8 mouse cellular contexts compared by ENCODE assay signal in genomic region chr14:34615082-34615481, GRCm38 (mm10). TPM values are rescaled to one million over a fixed set of nuclear protein-coding genes. Genes with fewer than 3 reads are reported as not detected.
A peak's percentile ranks its signal among the peaks of the same experiment; 100 is the strongest.
DNase-seq lines count a peak whose midpoint lies in the region; ATAC-seq lines count a peak whose summit lies in the region.

No protein-coding gene starts in this region.

- H3K4me1 ChIP-seq in hindbrain, embryonic 11.5 days (replicated peaks; ENCODE audit: control insufficient read depth, insufficient read depth, low read length) = 0 out of 2 replicates have a peak, but pooled peaks cover 4% of the 10 kb centered on the region
- H3K4me1 ChIP-seq in liver, embryonic 13.5 days (replicated peaks) = peaks cover 22% of the 10 kb centered on the region
- H3K4me1 ChIP-seq in neural tube, embryonic 15.5 days = peaks cover 9% of the 10 kb centered on the region

- H3K27me3 ChIP-seq in hindbrain, embryonic 11.5 days (ENCODE audit: control insufficient read depth, insufficient read depth, low read length) = peaks cover 12% of the 10 kb centered on the region; the same call in 1 of the 2 replicates
- no peaks in the 10 kb centered on the region for H3K27me3 ChIP-seq in liver, embryonic 13.5 days
- H3K27me3 ChIP-seq in neural tube, embryonic 15.5 days (replicated peaks) = peaks cover 20% of the 10 kb centered on the region

- no peaks in the 10 kb centered on the region for H3K36me3 ChIP-seq in hindbrain, embryonic 11.5 days (ENCODE audit: control insufficient read depth, insufficient read depth, low read length)
- no peaks in the 10 kb centered on the region for H3K36me3 ChIP-seq in liver, embryonic 13.5 days
- no peaks in the 10 kb centered on the region for H3K36me3 ChIP-seq in neural tube, embryonic 15.5 days

- no peak overlapping the region for H3K27ac ChIP-seq in hindbrain, embryonic 11.5 days (ENCODE audit: low read depth, low read length)
- no peak overlapping the region for H3K27ac ChIP-seq in liver, embryonic 13.5 days
- no peak overlapping the region for H3K27ac ChIP-seq in neural tube, embryonic 15.5 days (replicated peaks)

- no peaks in the 10 kb centered on the region for H3K9me3 ChIP-seq in hindbrain, embryonic 11.5 days (ENCODE audit: control insufficient read depth, low read length)
- H3K9me3 ChIP-seq in liver, embryonic 13.5 days (replicated peaks) = no peaks in the 10 kb centered on the region
- H3K9me3 ChIP-seq in neural tube, embryonic 15.5 days (replicated peaks) = no peaks in the 10 kb centered on the region

- no peak for ATAC-seq in hindbrain, embryonic 11.5 days (ENCODE audit: low FRiP score)
- peak; percentile 59 for ATAC-seq in liver, embryonic 13.5 days (ENCODE audit: low read depth)
- ATAC-seq in neural tube, embryonic 15.5 days (ENCODE audit: low FRiP score) = no peak

- peak overlapping the region; percentile 29 for H3K4me2 ChIP-seq in hindbrain, embryonic 11.5 days (replicated peaks; ENCODE audit: low read depth, low read length)
- peak overlapping the region; percentile 68 for H3K4me2 ChIP-seq in liver, embryonic 13.5 days
- H3K4me2 ChIP-seq in neural tube, embryonic 15.5 days = peak overlapping the region; percentile 50

- intact Hi-C loops in left cerebral cortex, postnatal 25 days (cut with DNase I) = loop anchor here (5.0 kb wide), 1 partner anchor 57 kb away; the partner anchor contains the start of gene Wapl

- no peak overlapping the region for H3K4me3 ChIP-seq in hindbrain, embryonic 11.5 days (ENCODE audit: low read depth, low read length)
- H3K4me3 ChIP-seq in liver, embryonic 13.5 days (replicated peaks) = peak overlapping the region; percentile 48
- H3K4me3 ChIP-seq in neural tube, embryonic 15.5 days (replicated peaks) = peak overlapping the region; percentile 19; the same call in 1 of the 2 replicates

- no peak overlapping the region for H3K9ac ChIP-seq in hindbrain, embryonic 11.5 days (ENCODE audit: low read depth, low read length)
- peak overlapping the region; percentile 52 for H3K9ac ChIP-seq in liver, embryonic 13.5 days
- H3K9ac ChIP-seq in neural tube, embryonic 15.5 days (replicated peaks) = no peak overlapping the region

- WGBS in hindbrain, embryonic 11.5 days = 1% methylated on average over 13 of the region's 13 CpGs
- 2% methylated on average over 13 of the region's 13 CpGs for WGBS in liver, embryonic 13.5 days (ENCODE audit: insufficient replicate concordance)
- WGBS in neural tube, embryonic 15.5 days = 4% methylated on average over 13 of the region's 13 CpGs

- DNase-seq in lung, adult 18-20 months = peak; percentile 26 to 60
- DNase-seq in lung, postnatal 14 days = no peak
- DNase-seq in hindbrain, embryonic 11.5 days (ENCODE audit: low spot score) = peak; percentile 36
- no peak for DNase-seq in liver, embryonic 13.5 days
- no peak for DNase-seq in left cerebral cortex, postnatal 25 days (ENCODE audit: low spot score in 2 of 2)
- DNase-seq in spleen, adult 12 weeks (ENCODE audit: low spot score) = no peak
- DNase-seq in heart, postnatal 4 days = no peak

RNA-seq across cellular contexts. Expression of gene Opn4, which starts 15.1 kb away (rescaled TPM):
- polyA plus RNA-seq in hindbrain, embryonic 11.5 days (2014; fragmentation: Nextera tagmentation; extraction: Ambion mirVana) = not detected in 2 replicates
- not detected in 2 replicates for polyA plus RNA-seq in liver, embryonic 13.5 days (2015; fragmentation: Nextera tagmentation; extraction: Ambion mirVana)
- 0.28 TPM in 1 of 2 replicates, not detected in the other for polyA plus RNA-seq in neural tube, embryonic 15.5 days (2015; fragmentation: Nextera tagmentation; extraction: Ambion mirVana)
- total RNA-seq in left cerebral cortex, postnatal 25 days (2021) = not detected
- 1 to 10 TPM; 2.9 to 4.8 TPM for total RNA-seq in heart, postnatal 4 days (2021)

RNA-seq across cellular contexts. Expression of gene Ldb3, which starts 26.6 kb away (rescaled TPM):
- polyA plus RNA-seq in hindbrain, embryonic 11.5 days (2014; fragmentation: Nextera tagmentation; extraction: Ambion mirVana) = 0.28 and 0.29 TPM in 2 replicates
- 0.54 and 0.59 TPM in 2 replicates for polyA plus RNA-seq in liver, embryonic 13.5 days (2015; fragmentation: Nextera tagmentation; extraction: Ambion mirVana)
- polyA plus RNA-seq in neural tube, embryonic 15.5 days (2015; fragmentation: Nextera tagmentation; extraction: Ambion mirVana) = 3.5 and 4.9 TPM in 2 replicates
- total RNA-seq in left cerebral cortex, postnatal 25 days (2021) = 1 to 10 TPM; 2.0 to 2.4 TPM
- total RNA-seq in heart, postnatal 4 days (2021) = 100 to 1,000 TPM; 709 to 766 TPM

RNA-seq across cellular contexts. Expression of gene Wapl, which starts 58.6 kb away (rescaled TPM):
- polyA plus RNA-seq in hindbrain, embryonic 11.5 days (2014; fragmentation: Nextera tagmentation; extraction: Ambion mirVana) = 33.2 and 38.7 TPM in 2 replicates
- polyA plus RNA-seq in liver, embryonic 13.5 days (2015; fragmentation: Nextera tagmentation; extraction: Ambion mirVana) = 24.9 and 30.0 TPM in 2 replicates
- 11.2 and 15.7 TPM in 2 replicates for polyA plus RNA-seq in neural tube, embryonic 15.5 days (2015; fragmentation: Nextera tagmentation; extraction: Ambion mirVana)
- 10 to 100 TPM; 42.7 to 45.5 TPM for total RNA-seq in left cerebral cortex, postnatal 25 days (2021)
- total RNA-seq in heart, postnatal 4 days (2021) = 10 to 100 TPM; 46.0 to 46.5 TPM

Comparison
In these comparisons a context has a peak if more than half of its experiments do, and no peak if none do; other contexts are left out.
1. DNase-seq: peak in lung, adult 18-20 months (2 of 2) and hindbrain, embryonic 11.5 days (single experiment); none in lung, postnatal 14 days (single experiment), liver, embryonic 13.5 days (single experiment), left cerebral cortex, postnatal 25 days (0 of 2), spleen, adult 12 weeks (single experiment) and heart, postnatal 4 days (single experiment).
2. Peak in every context shown above with its lines, with median percentiles within 50 percentile points of each other: H3K4me2 ChIP-seq.